Mouse (Mus musculus) MN1 (cell line): ENCODE results near the gene Psma4.

Experiments
- DNase-seq: peaks from one replicate; pipeline ENCODE4 v3.0.0-alpha.2; 2016; ENCODE audit warnings: low spot score

Gene Psma4

DNA sequence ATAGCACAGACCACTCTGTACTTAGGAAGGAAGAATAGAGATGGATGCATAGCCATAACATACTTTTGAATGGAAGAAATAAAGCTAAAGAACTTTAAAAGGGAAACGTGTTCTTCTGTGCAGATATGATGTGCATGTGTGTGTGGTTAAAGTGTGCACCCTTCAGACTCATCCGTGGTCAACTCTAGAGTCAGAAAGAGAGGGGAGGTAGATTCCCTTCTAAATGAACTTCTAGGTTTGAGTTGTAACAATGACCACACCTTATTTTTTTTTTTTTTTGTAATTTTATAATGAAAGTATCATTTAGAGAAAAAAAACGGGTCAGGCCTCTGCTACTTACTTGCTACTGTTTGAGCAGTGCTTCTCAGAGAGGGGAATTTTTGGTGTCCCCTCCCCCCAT lies 39.8 kb downstream of the Psma4 start:
- no peak for DNase-seq

DNA sequence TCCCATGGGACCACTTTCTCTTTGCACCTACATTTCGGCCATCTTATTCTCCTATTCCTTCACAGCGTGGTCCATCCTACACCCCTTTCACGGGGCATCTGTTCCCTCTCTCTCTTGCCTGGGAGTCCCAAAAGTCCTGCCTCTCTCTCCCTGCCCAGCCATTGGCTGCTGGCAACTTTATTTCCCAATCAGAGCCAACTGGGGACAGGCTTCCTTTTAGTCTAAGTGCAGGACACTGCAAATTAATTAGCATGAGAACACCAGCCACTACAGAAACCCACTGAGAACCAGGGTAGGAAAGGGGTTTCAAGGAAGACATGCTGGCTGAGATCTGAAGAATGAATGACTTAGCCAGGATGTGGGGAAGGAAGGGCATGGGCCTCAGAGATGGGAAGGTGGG lies 43.8 kb downstream of the Psma4 start:
- no peak for DNase-seq

DNA sequence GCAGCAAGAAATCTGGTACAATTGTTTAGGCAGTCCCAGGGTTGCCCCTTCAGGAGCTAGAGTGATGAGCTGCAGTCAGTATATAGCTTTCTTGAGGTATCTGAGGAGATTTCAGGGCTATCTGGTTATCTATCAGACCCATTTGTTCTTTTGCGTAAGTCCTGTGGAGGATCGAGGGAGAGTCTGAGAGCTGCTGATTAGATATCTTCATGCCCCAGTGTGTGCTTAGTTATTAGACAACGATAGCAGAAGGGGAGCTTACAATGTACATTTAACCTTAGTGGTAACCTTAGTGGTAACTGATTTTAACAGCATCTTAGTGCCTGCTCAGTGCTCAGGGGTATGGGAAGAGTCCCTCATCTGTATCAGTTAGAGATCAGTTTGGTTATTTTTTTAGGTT lies 45.1 kb downstream of the Psma4 start:
- DNase-seq: no peak

DNA sequence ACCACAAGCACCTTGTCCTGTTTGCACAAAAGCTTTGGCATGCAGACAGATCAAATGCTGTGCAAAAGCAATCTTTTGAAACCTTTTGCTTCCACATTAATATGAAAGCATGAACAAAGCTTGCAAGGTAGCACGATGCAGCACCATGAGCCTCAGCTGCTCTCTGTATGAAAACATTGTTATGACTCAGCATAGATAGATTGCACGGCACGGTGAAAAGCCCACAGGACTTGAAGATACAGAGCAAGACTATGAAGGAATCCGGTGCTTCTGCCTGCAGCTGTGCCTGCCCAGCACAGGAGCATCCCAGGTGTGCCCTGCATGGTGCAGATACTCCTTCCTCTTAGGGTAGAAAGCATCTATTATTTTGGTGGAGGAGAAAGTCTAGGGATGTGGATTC lies 53.0 kb downstream of the Psma4 start:
- DNase-seq: no peak
